Mouse (Mus musculus) lung, postnatal 4 days (tissue): Measurements from ENCODE around the gene Eya2.

Experiments used
- DNase-seq, 2 experiments: peaks; one replicate each; pipeline ENCODE4 v3.0.0; 2021

Gene Eya2

GRCm38 (mm10) chr2:165653001-165653921 is 58.4 kb downstream of the Eya2 start:
- peak; percentile 35 to 52 for DNase-seq

DNA sequence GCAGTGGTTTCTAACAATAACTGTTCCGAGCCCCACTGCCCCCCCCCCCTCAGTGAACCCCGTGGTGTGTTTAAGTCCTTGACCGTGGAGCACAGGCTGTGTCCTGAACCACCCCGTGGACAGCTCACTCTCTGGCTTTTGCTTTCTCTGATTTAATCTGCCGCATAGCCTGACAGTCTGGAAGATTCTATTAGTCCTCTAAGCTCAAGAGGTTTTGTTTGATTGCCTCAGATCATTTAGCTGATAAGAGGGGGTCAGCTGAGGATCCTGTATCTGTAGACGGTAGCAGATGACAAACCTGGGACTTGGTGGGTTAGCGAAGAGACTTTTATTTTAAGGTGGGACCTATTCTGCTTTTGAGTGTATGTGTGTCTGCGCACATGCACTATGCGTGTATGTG is 59.3 kb downstream of the Eya2 start:
- DNase-seq = no peak

- no peak for DNase-seq
Measured at GRCm38 (mm10) chr2:165654696-165655491, 60.1 kb downstream of the Eya2 start.

DNA sequence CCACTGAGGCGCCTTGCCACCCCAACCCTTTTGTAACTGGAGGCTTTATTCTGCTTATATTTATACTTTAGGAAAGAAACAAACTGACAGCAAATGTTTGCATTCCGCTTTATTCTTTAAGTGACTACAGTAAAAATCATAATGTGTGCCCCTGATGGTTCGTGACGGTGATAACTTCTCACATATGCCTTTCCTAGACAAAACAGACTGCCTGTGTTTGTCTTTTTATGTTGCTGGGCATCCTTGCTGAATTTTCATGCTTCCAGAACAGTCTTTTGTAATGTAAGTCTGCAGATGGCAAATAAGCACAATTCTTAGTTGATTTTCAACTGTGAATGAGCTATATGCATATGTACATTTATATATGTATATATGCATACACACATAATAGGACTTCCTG is 61.7 kb downstream of the Eya2 start:
- no peak for DNase-seq

- no peak for DNase-seq
Measured at GRCm38 (mm10) chr2:165656956-165657355, 62.1 kb downstream of the Eya2 start.

DNA sequence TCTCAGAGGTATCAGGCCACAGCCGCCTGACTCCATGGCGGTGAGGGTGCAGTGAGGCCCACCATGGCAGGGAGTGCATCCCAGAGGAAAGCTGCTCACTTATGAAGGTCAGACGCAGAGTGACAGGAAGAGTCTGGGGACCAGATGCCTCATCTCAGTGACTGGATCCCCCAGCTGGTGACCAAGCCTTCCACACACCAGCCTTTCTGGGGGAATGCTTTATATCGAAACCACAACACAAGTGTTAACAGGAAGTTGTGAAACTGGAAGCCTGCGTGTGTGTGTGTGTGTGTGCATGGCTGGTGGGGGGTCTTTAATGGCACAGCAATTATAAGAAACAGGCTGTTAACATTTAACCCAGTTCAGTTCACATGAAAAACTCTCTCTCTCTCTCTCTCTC is 64.7 kb downstream of the Eya2 start:
- DNase-seq = no peak

- no peak for DNase-seq
Measured at GRCm38 (mm10) chr2:165663266-165663665, 68.4 kb downstream of the Eya2 start.

- no peak for DNase-seq
Measured at GRCm38 (mm10) chr2:165664648-165665047, 69.8 kb downstream of the Eya2 start.

- DNase-seq = peak in 1 of 2 experiments; percentile 6
Measured at GRCm38 (mm10) chr2:165665176-165665575, 70.3 kb downstream of the Eya2 start.

GRCm38 (mm10) chr2:165667096-165667495 is 72.3 kb downstream of the Eya2 start:
- DNase-seq = no peak

DNA sequence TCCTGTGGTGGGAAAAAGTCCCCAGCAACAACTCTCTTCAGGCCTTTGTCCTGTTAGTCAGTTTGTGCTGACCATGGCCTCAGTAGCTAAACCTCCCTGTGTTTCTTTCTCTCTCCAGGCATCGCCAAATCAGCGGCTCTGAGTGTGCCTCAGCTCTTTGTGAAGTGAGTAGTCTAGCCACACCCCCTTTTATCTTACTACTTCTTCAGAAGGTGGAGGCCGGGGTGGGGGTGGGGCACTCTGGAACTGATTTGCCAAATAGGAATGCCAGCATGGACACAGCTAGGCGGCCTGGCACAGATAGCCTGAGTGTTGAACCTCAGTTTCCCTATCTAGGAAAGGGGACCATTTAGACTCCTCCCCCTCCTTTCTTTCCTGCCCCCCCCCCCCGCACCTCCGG is 87.9 kb downstream of the Eya2 start:
- DNase-seq = no peak

DNA sequence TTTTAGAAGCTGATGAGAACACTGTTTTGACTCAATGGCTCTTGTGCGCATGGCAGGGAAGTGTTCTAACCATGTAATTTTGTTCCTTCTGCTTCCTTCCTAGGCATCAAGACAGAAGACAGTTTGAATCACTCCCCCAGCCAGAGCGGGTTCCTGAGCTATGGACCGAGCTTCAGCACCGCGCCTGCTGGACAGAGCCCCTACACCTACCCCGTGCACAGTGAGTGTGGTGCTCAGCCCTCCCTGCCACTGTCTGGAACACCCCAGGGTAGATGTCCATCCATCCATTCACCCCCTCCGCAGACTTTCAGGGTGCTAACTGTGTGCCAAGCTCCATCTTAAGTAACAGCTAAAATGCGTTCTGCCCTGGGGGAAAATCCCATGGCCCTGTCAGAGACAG is 92.7 kb downstream of the Eya2 start:
- DNase-seq = no peak

- no peak for DNase-seq
Measured at GRCm38 (mm10) chr2:165688896-165689295, 94.1 kb downstream of the Eya2 start.

- no peak for DNase-seq
Measured at GRCm38 (mm10) chr2:165691016-165691415, 96.2 kb downstream of the Eya2 start.

DNA sequence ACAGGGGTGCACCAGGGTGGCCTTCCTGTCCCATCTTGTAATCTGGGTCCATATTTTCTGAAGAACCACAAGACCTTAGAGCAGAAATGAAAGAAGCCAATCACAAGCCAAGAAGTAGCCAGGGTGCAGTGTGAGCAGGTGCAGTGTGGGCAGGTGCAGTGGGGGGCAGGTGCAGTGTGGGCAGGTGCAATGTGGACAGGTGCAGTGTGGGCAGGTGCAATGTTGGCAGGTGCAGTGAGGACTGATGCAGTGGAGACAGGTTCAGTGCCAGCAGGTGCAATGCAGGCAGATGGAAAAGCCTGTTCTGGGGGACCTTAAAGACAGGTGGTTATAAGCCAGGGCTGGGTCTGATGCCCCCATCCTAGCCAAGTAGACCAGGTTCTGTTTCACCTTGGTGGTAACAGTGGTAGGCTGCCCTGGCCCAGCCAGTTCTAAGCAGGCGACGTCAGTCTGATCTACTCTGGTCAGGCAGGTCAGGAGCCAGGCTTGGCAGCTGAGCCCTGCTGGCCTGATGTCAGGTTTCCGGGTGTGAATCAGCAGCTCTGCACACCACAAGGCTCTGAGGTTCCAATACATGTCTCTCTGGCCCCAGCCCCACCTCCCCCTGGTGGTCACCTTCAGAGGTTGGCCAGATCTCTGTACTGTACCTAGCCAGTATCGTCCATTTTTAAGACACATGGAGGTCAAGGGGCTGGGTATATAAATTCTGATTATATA is 98.3 kb downstream of the Eya2 start:
- peak; percentile 68 to 79 for DNase-seq

- no peak for DNase-seq
Measured at GRCm38 (mm10) chr2:165694767-165695166, 99.9 kb downstream of the Eya2 start.

DNA sequence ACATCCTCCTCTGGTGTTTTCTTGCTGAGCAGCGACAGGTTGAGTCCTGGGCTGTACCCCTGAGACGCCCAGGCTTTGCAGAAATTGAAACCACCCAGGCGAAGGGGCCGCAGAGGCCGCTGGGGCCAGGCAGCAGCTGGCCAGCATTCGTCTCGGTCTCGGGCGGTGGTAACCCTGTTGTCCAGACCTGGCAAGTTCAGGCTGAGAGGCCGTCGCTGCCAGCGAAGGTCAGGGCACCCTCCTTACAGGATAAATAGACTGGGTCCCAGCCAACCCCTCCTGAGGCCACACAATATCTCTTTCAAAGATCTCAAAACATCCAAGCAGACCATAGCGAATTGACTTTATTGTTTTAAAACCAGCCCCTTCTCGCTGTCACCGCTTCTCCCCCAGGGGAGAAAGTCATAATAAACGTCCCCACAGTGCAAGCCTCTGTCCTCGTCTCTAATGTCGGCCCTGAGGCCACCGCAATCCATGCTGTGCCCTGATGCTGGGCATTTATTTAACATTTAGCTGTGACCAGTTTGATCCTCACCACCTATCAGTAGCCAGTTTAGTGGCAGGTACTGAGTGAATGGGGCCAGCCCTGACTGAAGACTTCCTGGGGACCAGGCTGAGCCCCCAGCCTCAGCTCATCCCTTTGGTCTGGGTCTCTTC is 105.5 kb downstream of the Eya2 start:
- no peak for DNase-seq

DNA sequence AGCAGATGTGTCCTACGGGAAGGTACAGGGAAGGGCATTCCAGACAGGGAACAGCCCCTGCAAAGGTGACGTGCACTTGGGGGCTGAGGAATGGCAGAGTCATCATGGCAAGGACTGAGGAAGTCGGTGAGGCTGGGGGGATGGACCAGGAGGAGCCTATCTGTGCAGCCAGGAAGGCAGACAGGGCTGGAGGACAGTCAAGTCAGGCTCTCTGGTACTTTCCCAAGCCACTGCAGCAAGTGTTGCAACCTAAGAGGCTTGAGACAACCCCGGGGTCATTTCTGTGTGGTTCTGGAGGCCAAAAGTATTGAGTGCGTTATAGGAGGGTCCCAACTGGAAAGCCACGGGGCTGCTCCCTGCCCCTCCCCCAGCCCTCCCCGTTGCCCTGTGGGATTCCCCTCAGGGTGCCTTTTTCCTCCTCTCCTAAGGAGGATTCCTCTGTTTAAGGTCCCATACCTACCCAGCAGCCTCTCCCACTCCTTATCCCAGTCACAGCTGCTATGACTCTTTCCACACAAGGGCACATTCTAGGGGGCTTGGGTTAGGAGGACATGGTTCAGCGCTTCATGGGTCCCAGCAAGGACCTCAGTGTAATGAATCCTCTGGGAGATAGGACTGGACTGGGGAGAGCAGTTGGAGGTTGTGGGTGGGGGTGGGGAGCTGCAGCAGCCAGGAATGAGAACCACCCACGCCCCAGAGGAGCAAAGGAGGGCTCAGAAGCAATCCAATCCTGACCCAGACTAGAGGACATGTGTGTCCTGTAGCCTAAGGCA is 108.4 kb downstream of the Eya2 start:
- no peak for DNase-seq

DNA sequence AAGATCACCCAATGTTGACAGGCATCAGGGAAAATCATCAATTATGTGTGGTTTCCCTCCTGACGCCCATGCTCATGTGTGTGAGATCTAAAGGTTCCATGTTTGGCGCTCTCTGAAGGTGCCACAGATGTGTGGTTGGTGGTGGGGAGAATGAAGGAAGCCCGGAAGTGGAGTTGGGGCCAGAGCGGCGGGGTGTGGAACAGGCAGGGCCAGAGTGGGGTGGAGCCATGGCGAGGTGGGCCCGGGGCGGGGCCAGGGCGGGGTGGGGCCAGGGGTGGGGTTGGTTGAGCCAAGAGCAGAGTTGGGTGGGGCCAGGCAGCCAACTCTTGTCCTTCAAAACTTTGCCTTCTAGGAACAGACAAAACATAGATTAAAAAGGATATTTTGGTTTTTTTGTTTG is 113.4 kb downstream of the Eya2 start:
- DNase-seq = no peak

GRCm38 (mm10) chr2:165716688-165717087 is 121.9 kb downstream of the Eya2 start:
- DNase-seq = no peak

GRCm38 (mm10) chr2:165717182-165718176 is 122.6 kb downstream of the Eya2 start:
- DNase-seq = no peak
